Mouse (Mus musculus) adrenal gland, postnatal 36 days (tissue): ENCODE data around the gene Gabrb3. TPM values are rescaled to one million over a fixed set of nuclear protein-coding genes. Genes with fewer than 3 reads are reported as not detected.
A peak's percentile ranks its signal among the peaks of the same experiment; 100 is the strongest.

Source experiments
- DNase-seq, 2 experiments: peaks; one replicate each; pipeline ENCODE4 v3.0.0; 2021; ENCODE audit warnings: mixed read lengths in 1 of 2
- total RNA-seq, 2 experiments: library from RNA; stranded (reverse); gene quantifications; 2 replicates each; pipeline ENCODE4 v1.2.3; 2021

The Gabrb3 gene
- total RNA-seq, 2 experiments from 2014 or later: 7.8 to 9.5 TPM

- no peak for DNase-seq
These were observed 110.5 kb downstream of the Gabrb3 start for GRCm38 (mm10) chr7:57529954-57530353.

- no peak for DNase-seq
These were observed 113.2 kb downstream of the Gabrb3 start for GRCm38 (mm10) chr7:57532676-57533075.

- DNase-seq: peak in 1 of 2 experiments; percentile 1
These were observed 119.1 kb downstream of the Gabrb3 start for GRCm38 (mm10) chr7:57538565-57538964.

- no peak for DNase-seq
These were observed 141.4 kb downstream of the Gabrb3 start for GRCm38 (mm10) chr7:57560732-57561436.

- no peak for DNase-seq
These were observed 144.9 kb downstream of the Gabrb3 start for GRCm38 (mm10) chr7:57564403-57564802.

GRCm38 (mm10) chr7:57590451-57591248 lies 171.2 kb downstream of the Gabrb3 start:
- peak; percentile 88 to 91 for DNase-seq

GRCm38 (mm10) chr7:57591249-57591577 lies 171.7 kb downstream of the Gabrb3 start:
- no peak for DNase-seq

- peak; percentile 82 to 84 for DNase-seq
These were observed 172.3 kb downstream of the Gabrb3 start for GRCm38 (mm10) chr7:57591578-57592431.

- no peak for DNase-seq
These were observed 177.8 kb downstream of the Gabrb3 start for GRCm38 (mm10) chr7:57597341-57597740.

GRCm38 (mm10) chr7:57618697-57619096 lies 199.2 kb downstream of the Gabrb3 start:
- DNase-seq: no peak

- DNase-seq: no peak
These were observed 200.5 kb downstream of the Gabrb3 start for GRCm38 (mm10) chr7:57620036-57620435.

GRCm38 (mm10) chr7:57623718-57624117 lies 204.2 kb downstream of the Gabrb3 start:
- DNase-seq: no peak

- DNase-seq: no peak
These were observed 215.5 kb downstream of the Gabrb3 start for GRCm38 (mm10) chr7:57635026-57635425.

GRCm38 (mm10) chr7:57635687-57636086 lies 216.2 kb downstream of the Gabrb3 start:
- DNase-seq: no peak

GRCm38 (mm10) chr7:57640796-57641195 lies 221.3 kb downstream of the Gabrb3 start:
- no peak for DNase-seq

- no peak for DNase-seq
These were observed 227.9 kb downstream of the Gabrb3 start for GRCm38 (mm10) chr7:57647345-57647744.

GRCm38 (mm10) chr7:57648136-57648755 lies 228.8 kb downstream of the Gabrb3 start:
- DNase-seq: peak in 1 of 2 experiments; percentile 16

- no peak for DNase-seq
These were observed 257.9 kb downstream of the Gabrb3 start for GRCm38 (mm10) chr7:57677352-57677751.

GRCm38 (mm10) chr7:57689836-57690235 lies 270.3 kb downstream of the Gabrb3 start:
- DNase-seq: no peak

GRCm38 (mm10) chr7:57700370-57700769 lies 280.9 kb downstream of the Gabrb3 start:
- DNase-seq: peak; percentile 60

GRCm38 (mm10) chr7:57701046-57701445 lies 281.6 kb downstream of the Gabrb3 start:
- DNase-seq: peak; percentile 28 to 59

- DNase-seq: peak; percentile 58 to 69
These were observed 284.1 kb downstream of the Gabrb3 start for GRCm38 (mm10) chr7:57703580-57703979.
